Comparison of ENCODE assay signal across 25 mouse cellular contexts in the genomic region with DNA sequence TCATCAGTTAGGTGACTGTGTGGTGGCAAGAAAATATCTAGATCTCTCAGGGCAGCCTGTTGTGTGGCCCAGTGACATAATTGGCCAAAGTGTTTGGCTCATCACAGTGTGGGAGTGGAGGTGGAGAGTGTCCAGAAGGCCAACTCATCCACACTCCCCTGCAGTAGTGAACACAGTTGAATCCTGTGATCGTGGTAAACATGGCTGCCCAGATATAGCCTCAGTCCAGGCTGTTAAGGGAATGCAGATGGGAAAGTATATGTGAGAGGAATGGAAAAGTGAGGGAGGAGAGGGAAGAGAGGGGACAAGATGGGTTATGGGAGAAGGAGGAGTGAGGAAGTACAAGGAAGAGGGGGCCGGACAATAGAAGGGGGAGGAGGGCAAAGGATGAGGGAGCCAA. TPM values are rescaled to one million over a fixed set of nuclear protein-coding genes. Genes with fewer than 3 reads are reported as not detected.
DNase-seq lines count a peak whose midpoint lies in the region; ATAC-seq and TF ChIP-seq lines count a peak whose summit lies in the region.
"Had no signal": no experiment of that assay in that cellular context is flagged by ENCODE, and none has a peak within 500 bp of the region (broad histone marks: within the 10 kb centered on the region; RNA-seq: fewer than 3 reads in every experiment).

No protein-coding gene starts in this region.

- 82% methylated on average over 2 of the region's 2 CpGs for WGBS in forebrain, embryonic 10.5 days
- 71% methylated on average over 2 of the region's 2 CpGs for WGBS in forebrain, embryonic 12.5 days
- WGBS in heart, embryonic 13.5 days = 61% methylated on average over 2 of the region's 2 CpGs
- WGBS in heart, postnatal 0 days = 50% methylated on average over 2 of the region's 2 CpGs
- 77% methylated on average over 2 of the region's 2 CpGs for WGBS in heart, embryonic 10.5 days

- H3K36me3 ChIP-seq in forebrain, embryonic 10.5 days (replicated peaks) = no peaks in the 10 kb centered on the region
- H3K36me3 ChIP-seq in forebrain, embryonic 12.5 days (replicated peaks) = no peaks in the 10 kb centered on the region
- no peaks in the 10 kb centered on the region for H3K36me3 ChIP-seq in heart, embryonic 13.5 days
- H3K36me3 ChIP-seq in heart, postnatal 0 days (replicated peaks; ENCODE audit: control insufficient read depth, insufficient read depth, low read length) = no peaks in the 10 kb centered on the region
- no peaks in the 10 kb centered on the region for H3K36me3 ChIP-seq in heart, embryonic 10.5 days
- H3K36me3 ChIP-seq: embryonic facial prominence, embryonic 12.5 days; hindbrain, embryonic 13.5 days had no signal

- TF ChIP-seq EP300 in heart, postnatal 0 days (IDR thresholded peaks at IDR 0.05; ENCODE audit: low read depth) = no peak

- H3K4me2 ChIP-seq in forebrain, embryonic 12.5 days = no peak overlapping the region
- H3K4me2 ChIP-seq in heart, embryonic 13.5 days = no peak overlapping the region
- no peak overlapping the region for H3K4me2 ChIP-seq in heart, postnatal 0 days (ENCODE audit: low read depth, low read length)
- H3K4me2 ChIP-seq: embryonic facial prominence, embryonic 12.5 days; forebrain, embryonic 13.5 days; hindbrain, embryonic 13.5 days had no signal

- no peaks in the 10 kb centered on the region for H3K27me3 ChIP-seq in forebrain, embryonic 10.5 days (ENCODE audit: poor library complexity, severe bottlenecking)
- H3K27me3 ChIP-seq in forebrain, embryonic 12.5 days = no peaks in the 10 kb centered on the region
- H3K27me3 ChIP-seq in heart, embryonic 13.5 days (replicated peaks) = peaks cover 40% of the 10 kb centered on the region
- H3K27me3 ChIP-seq in heart, postnatal 0 days (ENCODE audit: control insufficient read depth, insufficient read depth, low read length) = peaks cover 14% of the 10 kb centered on the region; the same call in 1 of the 2 replicates
- H3K27me3 ChIP-seq in heart, embryonic 10.5 days (ENCODE audit: insufficient read depth, poor library complexity, severe bottlenecking) = 0 out of 2 replicates have a peak, but pooled peaks cover 4% of the 10 kb centered on the region
- H3K27me3 ChIP-seq: embryonic facial prominence, embryonic 12.5 days; forebrain, embryonic 13.5 days; hindbrain, embryonic 13.5 days had no signal

- no peaks in the 10 kb centered on the region for H3K4me1 ChIP-seq in forebrain, embryonic 10.5 days
- no peaks in the 10 kb centered on the region for H3K4me1 ChIP-seq in forebrain, embryonic 12.5 days
- peaks cover 28% of the 10 kb centered on the region for H3K4me1 ChIP-seq in heart, embryonic 13.5 days
- H3K4me1 ChIP-seq in heart, postnatal 0 days (ENCODE audit: control insufficient read depth, insufficient read depth) = peaks cover 12% of the 10 kb centered on the region
- H3K4me1 ChIP-seq in heart, embryonic 10.5 days = no peaks in the 10 kb centered on the region; the same call in 1 of the 2 replicates
- H3K4me1 ChIP-seq: embryonic facial prominence, embryonic 12.5 days; forebrain, embryonic 13.5 days; hindbrain, embryonic 13.5 days had no signal

- DNase-seq in forebrain, embryonic 10.5 days (ENCODE audit: extremely low spot score, low spot score) = peak; percentile 7
- DNase-seq in heart, postnatal 10 days = no peak
- DNase-seq in heart, postnatal 0 days (ENCODE audit: low spot score) = no peak
- no peak for DNase-seq in heart, embryonic 10.5 days (ENCODE audit: low spot score)
- DNase-seq in 3T3-L1 (ENCODE audit: low read depth, low spot score) = peak; percentile 27
- DNase-seq: adrenal gland, postnatal 10 days; cerebellum, adult 11 months; cerebellum, adult 8-10 months; embryo, embryonic 11 days; forebrain, postnatal 0 days; gastrocnemius, postnatal 14 days; kidney, adult 11 months had no signal

- intact Hi-C loops in heart, postnatal 10 days (cut with DNase I) = loop anchor here (5.0 kb wide), 1 partner anchor 112 kb away; no protein-coding TSS in a partner anchor

- H3K9me3 ChIP-seq in forebrain, embryonic 10.5 days = no peaks in the 10 kb centered on the region
- no peaks in the 10 kb centered on the region for H3K9me3 ChIP-seq in forebrain, embryonic 12.5 days
- no peaks in the 10 kb centered on the region for H3K9me3 ChIP-seq in heart, embryonic 13.5 days
- H3K9me3 ChIP-seq in heart, postnatal 0 days (replicated peaks; ENCODE audit: control insufficient read depth, low read length) = no peaks in the 10 kb centered on the region
- no peaks in the 10 kb centered on the region for H3K9me3 ChIP-seq in heart, embryonic 10.5 days
- H3K9me3 ChIP-seq: embryonic facial prominence, embryonic 12.5 days; hindbrain, embryonic 13.5 days had no signal

- ATAC-seq in forebrain, embryonic 12.5 days (ENCODE audit: low FRiP score) = no peak
- ATAC-seq in heart, embryonic 13.5 days (ENCODE audit: extremely low read depth, insufficient number of reproducible peaks, low FRiP score, low TSS enrichment) = no peak
- ATAC-seq in heart, postnatal 0 days (ENCODE audit: insufficient read depth, low read depth) = peak; percentile 24
- ATAC-seq: forebrain, embryonic 13.5 days; forebrain, postnatal 0 days; hindbrain, postnatal 0 days had no signal

- H3K27ac ChIP-seq in forebrain, embryonic 10.5 days = no peak overlapping the region
- no peak overlapping the region for H3K27ac ChIP-seq in forebrain, embryonic 12.5 days
- 0 out of 2 replicates have a peak overlapping the region, but pooled peaks have one; percentile 34 for H3K27ac ChIP-seq in heart, embryonic 13.5 days (replicated peaks)
- no peak overlapping the region for H3K27ac ChIP-seq in heart, postnatal 0 days (ENCODE audit: low read depth)
- H3K27ac ChIP-seq in heart, embryonic 10.5 days = no peak overlapping the region
- H3K27ac ChIP-seq: embryonic facial prominence, embryonic 12.5 days; forebrain, embryonic 13.5 days; hindbrain, embryonic 13.5 days; hindbrain, postnatal 0 days had no signal

- no peak for TF ChIP-seq CTCF in heart, postnatal 0 days (IDR thresholded peaks at IDR 0.05; ENCODE audit: low read depth)

- no peak overlapping the region for H3K4me3 ChIP-seq in forebrain, embryonic 10.5 days
- H3K4me3 ChIP-seq in forebrain, embryonic 12.5 days (replicated peaks) = no peak overlapping the region
- no peak overlapping the region for H3K4me3 ChIP-seq in heart, embryonic 13.5 days
- no peak overlapping the region for H3K4me3 ChIP-seq in heart, postnatal 0 days (ENCODE audit: low read depth, low read length)
- no peak overlapping the region for H3K4me3 ChIP-seq in heart, embryonic 10.5 days
- H3K4me3 ChIP-seq: embryonic facial prominence, embryonic 12.5 days; forebrain, embryonic 13.5 days; hindbrain, embryonic 13.5 days had no signal

- no peak overlapping the region for H3K9ac ChIP-seq in forebrain, embryonic 12.5 days
- H3K9ac ChIP-seq in heart, embryonic 13.5 days = no peak overlapping the region
- H3K9ac ChIP-seq in heart, postnatal 0 days (replicated peaks; ENCODE audit: low read depth, low read length) = no peak overlapping the region
- H3K9ac ChIP-seq: embryonic facial prominence, embryonic 12.5 days; forebrain, embryonic 13.5 days; forebrain, postnatal 0 days; hindbrain, embryonic 13.5 days had no signal

RNA-seq across cellular contexts. Expression of gene Serpina3c, which starts 25.3 kb away (rescaled TPM):
- polyA plus RNA-seq in forebrain, embryonic 10.5 days (2016; fragmentation: Nextera tagmentation; extraction: Ambion mirVana) = not detected in 2 replicates
- not detected in 2 replicates for polyA plus RNA-seq in forebrain, embryonic 12.5 days (2016; fragmentation: Nextera tagmentation; extraction: Ambion mirVana)
- 0.13 TPM in 1 of 2 replicates, not detected in the other for polyA plus RNA-seq in heart, embryonic 13.5 days (2015; fragmentation: Nextera tagmentation; extraction: Ambion mirVana)
- under 1 TPM; 0.22 to 0.45 TPM for total RNA-seq in heart, postnatal 10 days (2021)
- total RNA-seq in heart, postnatal 0 days (2014; rRNA removed; ENCODE audit: low replicate concordance) = 0.84 TPM in 1 of 2 replicates, not detected in the other
- 0.07 and 0.11 TPM in 2 replicates for polyA plus RNA-seq in heart, postnatal 0 days (2015; fragmentation: Nextera tagmentation; extraction: Ambion mirVana)
- not detected in 2 replicates for polyA plus RNA-seq in heart, embryonic 10.5 days (2016; fragmentation: Nextera tagmentation; extraction: Ambion mirVana)
- total RNA-seq: common myeloid progenitor, adult 5-6 weeks; forebrain, postnatal 0 days; hematopoietic stem cell, adult 5-6 weeks; hindbrain, postnatal 0 days; MEL had no signal
- polyA plus RNA-seq: brain, embryonic 14.5 days; C2C12; embryonic facial prominence, embryonic 12.5 days; forebrain, embryonic 13.5 days; forebrain, postnatal 0 days; hindbrain, embryonic 13.5 days; intestine, embryonic 14.5 days had no signal

RNA-seq across cellular contexts. Expression of gene Serpina3f, which starts 35.4 kb away (rescaled TPM):
- 0.11 and 0.32 TPM in 2 replicates for polyA plus RNA-seq in forebrain, embryonic 10.5 days (2016; fragmentation: Nextera tagmentation; extraction: Ambion mirVana)
- 0.11 and 0.17 TPM in 2 replicates for polyA plus RNA-seq in forebrain, embryonic 12.5 days (2016; fragmentation: Nextera tagmentation; extraction: Ambion mirVana)
- polyA plus RNA-seq in heart, embryonic 13.5 days (2015; fragmentation: Nextera tagmentation; extraction: Ambion mirVana) = 0.06 TPM in 1 of 2 replicates, not detected in the other
- total RNA-seq in heart, postnatal 10 days (2021) = not detected
- not detected in 2 replicates for total RNA-seq in heart, postnatal 0 days (2014; rRNA removed; ENCODE audit: low replicate concordance)
- 0.12 and 0.16 TPM in 2 replicates for polyA plus RNA-seq in heart, postnatal 0 days (2015; fragmentation: Nextera tagmentation; extraction: Ambion mirVana)
- not detected in 2 replicates for polyA plus RNA-seq in heart, embryonic 10.5 days (2016; fragmentation: Nextera tagmentation; extraction: Ambion mirVana)
- total RNA-seq: forebrain, postnatal 0 days; gastrocnemius, adult 18-20 months; gastrocnemius, postnatal 14 days; hindbrain, postnatal 0 days; MEL had no signal
- polyA plus RNA-seq: C2C12; hindbrain, embryonic 13.5 days had no signal

RNA-seq across cellular contexts. Expression of gene Serpina3b, which starts 51.2 kb away (rescaled TPM):
- not detected in 2 replicates for polyA plus RNA-seq in forebrain, embryonic 10.5 days (2016; fragmentation: Nextera tagmentation; extraction: Ambion mirVana)
- not detected in 2 replicates for polyA plus RNA-seq in forebrain, embryonic 12.5 days (2016; fragmentation: Nextera tagmentation; extraction: Ambion mirVana)
- 0.11 and 0.16 TPM in 2 replicates for polyA plus RNA-seq in heart, embryonic 13.5 days (2015; fragmentation: Nextera tagmentation; extraction: Ambion mirVana)
- total RNA-seq in heart, postnatal 10 days (2021) = not detected
- not detected in 2 replicates for total RNA-seq in heart, postnatal 0 days (2014; rRNA removed; ENCODE audit: low replicate concordance)
- not detected in 2 replicates for polyA plus RNA-seq in heart, postnatal 0 days (2015; fragmentation: Nextera tagmentation; extraction: Ambion mirVana)
- 0.20 TPM in 1 of 2 replicates, not detected in the other for polyA plus RNA-seq in heart, embryonic 10.5 days (2016; fragmentation: Nextera tagmentation; extraction: Ambion mirVana)
- total RNA-seq: forebrain, postnatal 0 days; gastrocnemius, adult 18-20 months; gastrocnemius, postnatal 14 days; hematopoietic stem cell, adult 5-6 weeks; hindbrain, postnatal 0 days; MEL had no signal
- polyA plus RNA-seq: brain, embryonic 14.5 days; C2C12; embryonic facial prominence, embryonic 12.5 days; forebrain, embryonic 13.5 days; forebrain, postnatal 0 days; hindbrain, embryonic 13.5 days; hindbrain, postnatal 0 days; intestine, embryonic 14.5 days had no signal

RNA-seq across cellular contexts. Expression of gene Serpina3g, which starts 57.1 kb away (rescaled TPM):
- polyA plus RNA-seq in forebrain, embryonic 10.5 days (2016; fragmentation: Nextera tagmentation; extraction: Ambion mirVana) = 0.11 TPM in 1 of 2 replicates, not detected in the other
- polyA plus RNA-seq in forebrain, embryonic 12.5 days (2016; fragmentation: Nextera tagmentation; extraction: Ambion mirVana) = not detected in 2 replicates
- polyA plus RNA-seq in heart, embryonic 13.5 days (2015; fragmentation: Nextera tagmentation; extraction: Ambion mirVana) = 2.7 and 2.8 TPM in 2 replicates
- total RNA-seq in heart, postnatal 10 days (2021) = 1 to 10 TPM in 1 of 2 experiments, under 1 TPM in 1; 0.62 to 1.1 TPM
- total RNA-seq in heart, postnatal 0 days (2014; rRNA removed; ENCODE audit: low replicate concordance) = 6.9 and 12.6 TPM in 2 replicates
- polyA plus RNA-seq in heart, postnatal 0 days (2015; fragmentation: Nextera tagmentation; extraction: Ambion mirVana) = 3.3 and 3.4 TPM in 2 replicates
- 0.20 and 0.59 TPM in 2 replicates for polyA plus RNA-seq in heart, embryonic 10.5 days (2016; fragmentation: Nextera tagmentation; extraction: Ambion mirVana)
- total RNA-seq: gastrocnemius, postnatal 14 days had no signal

Comparison
In these comparisons a context has a peak if more than half of its experiments do, and no peak if none do; other contexts are left out.
1. DNase-seq: peak in forebrain, embryonic 10.5 days (single experiment) and 3T3-L1 (single experiment); none in heart, postnatal 10 days (0 of 2), heart, postnatal 0 days (single experiment) and heart, embryonic 10.5 days (single experiment).